Mouse (Mus musculus): ENCODE measurements around the gene Atp13a5.

Gene Atp13a5

GRCm38 (mm10) chr16:29378458-29378857 is at the start of gene Atp13a5:
Atp13a5 (minus strand) TSS chr16:29378732.
- no peak for DNase-seq (ENCODE audit: low spot score in 2 of 2)

- no peak for DNase-seq (ENCODE audit: low spot score in 2 of 2)
Measured at GRCm38 (mm10) chr16:29414822-29415221, 36.3 kb upstream of the Atp13a5 start.

- no peak for DNase-seq (ENCODE audit: low spot score in 2 of 2)
Measured at GRCm38 (mm10) chr16:29407319-29407718, 28.8 kb upstream of the Atp13a5 start.

- DNase-seq (ENCODE audit: low spot score in 2 of 2): peak; percentile 26 to 30
Measured at GRCm38 (mm10) chr16:29399079-29399478, 20.5 kb upstream of the Atp13a5 start.

- DNase-seq (ENCODE audit: low spot score in 2 of 2): no peak
Measured at GRCm38 (mm10) chr16:29384781-29385180, 6.2 kb upstream of the Atp13a5 start.

GRCm38 (mm10) chr16:29374636-29375035 is 3.9 kb downstream of the Atp13a5 start:
- DNase-seq (ENCODE audit: low spot score in 2 of 2): peak in 1 of 2 experiments; percentile 41

- peak; percentile 56 to 73 for DNase-seq (ENCODE audit: low spot score in 2 of 2)
Measured at GRCm38 (mm10) chr16:29331351-29332044, 47.0 kb downstream of the Atp13a5 start.

GRCm38 (mm10) chr16:29330948-29331347 is 47.6 kb downstream of the Atp13a5 start:
- DNase-seq (ENCODE audit: low spot score in 2 of 2): peak in 1 of 2 experiments; percentile 26

GRCm38 (mm10) chr16:29329213-29329612 is 49.3 kb downstream of the Atp13a5 start:
- no peak for DNase-seq (ENCODE audit: low spot score in 2 of 2)

- no peak for DNase-seq (ENCODE audit: low spot score in 2 of 2)
Measured at GRCm38 (mm10) chr16:29327910-29328309, 50.6 kb downstream of the Atp13a5 start.

GRCm38 (mm10) chr16:29325233-29325919 is 53.2 kb downstream of the Atp13a5 start:
- no peak for DNase-seq (ENCODE audit: low spot score in 2 of 2)

- DNase-seq (ENCODE audit: low spot score in 2 of 2): no peak
Measured at GRCm38 (mm10) chr16:29320717-29321116, 57.8 kb downstream of the Atp13a5 start.

- DNase-seq (ENCODE audit: low spot score in 2 of 2): no peak
Measured at GRCm38 (mm10) chr16:29315391-29315790, 63.1 kb downstream of the Atp13a5 start.

- DNase-seq (ENCODE audit: low spot score in 2 of 2): no peak
Measured at GRCm38 (mm10) chr16:29314991-29315390, 63.5 kb downstream of the Atp13a5 start.

- no peak for DNase-seq (ENCODE audit: low spot score in 2 of 2)
Measured at GRCm38 (mm10) chr16:29297555-29298021, 80.9 kb downstream of the Atp13a5 start.

- no peak for DNase-seq (ENCODE audit: low spot score in 2 of 2)
Measured at GRCm38 (mm10) chr16:29280691-29281090, 97.8 kb downstream of the Atp13a5 start.

GRCm38 (mm10) chr16:29254325-29254724 is 124.2 kb downstream of the Atp13a5 start:
- no peak for DNase-seq (ENCODE audit: low spot score in 2 of 2)

GRCm38 (mm10) chr16:29235951-29236350 is 142.6 kb downstream of the Atp13a5 start:
- DNase-seq (ENCODE audit: low spot score in 2 of 2): no peak

- peak; percentile 78 to 86 for DNase-seq (ENCODE audit: low spot score in 2 of 2)
Measured at GRCm38 (mm10) chr16:29216395-29217295, 161.9 kb downstream of the Atp13a5 start.

GRCm38 (mm10) chr16:29209605-29210411 is 168.7 kb downstream of the Atp13a5 start, which contains the start of gene Hrasls:
Hrasls (plus strand) TSS chr16:29209695.
- DNase-seq (ENCODE audit: low spot score in 2 of 2): peak; percentile 52 to 62

GRCm38 (mm10) chr16:29208841-29209240 is 169.7 kb downstream of the Atp13a5 start:
- peak; percentile 36 to 49 for DNase-seq (ENCODE audit: low spot score in 2 of 2)

Measured in right cerebral cortex, postnatal 10 days (tissue).